Mouse (Mus musculus) granulocyte monocyte progenitor cell, adult 5-6 weeks (primary cell): ENCODE data around the gene Ano2. TPM values are rescaled to one million over a fixed set of nuclear protein-coding genes. Genes with fewer than 3 reads are reported as not detected.

ENCODE experiments used
- ATAC-seq: replicated peaks from 2 replicates; pipeline ENCODE4 v1.8.0; 2016; ENCODE audit warnings: mild to moderate bottlenecking, moderate TSS enrichment, inconsistent platforms; ENCODE audit not compliant: poor library complexity, severe bottlenecking
- total RNA-seq, 2 experiments: library from RNA; stranded (forward) in 1 of 2; stranded (reverse) in 1 of 2; fragments of 200-712, 200-1000 nt in 1 of 2; fragments of >200 nt in 1 of 2; fragmentation: Nextera tagmentation in 1 of 2; gene quantifications; 2 replicates each; pipeline ENCODE4 v1.2.3; 2014 to 2017

The Ano2 gene
- total RNA-seq (2014; fragmentation: Nextera tagmentation) (not detected in 2 replicates), total RNA-seq (2017) (not detected in 2 replicates)

DNA sequence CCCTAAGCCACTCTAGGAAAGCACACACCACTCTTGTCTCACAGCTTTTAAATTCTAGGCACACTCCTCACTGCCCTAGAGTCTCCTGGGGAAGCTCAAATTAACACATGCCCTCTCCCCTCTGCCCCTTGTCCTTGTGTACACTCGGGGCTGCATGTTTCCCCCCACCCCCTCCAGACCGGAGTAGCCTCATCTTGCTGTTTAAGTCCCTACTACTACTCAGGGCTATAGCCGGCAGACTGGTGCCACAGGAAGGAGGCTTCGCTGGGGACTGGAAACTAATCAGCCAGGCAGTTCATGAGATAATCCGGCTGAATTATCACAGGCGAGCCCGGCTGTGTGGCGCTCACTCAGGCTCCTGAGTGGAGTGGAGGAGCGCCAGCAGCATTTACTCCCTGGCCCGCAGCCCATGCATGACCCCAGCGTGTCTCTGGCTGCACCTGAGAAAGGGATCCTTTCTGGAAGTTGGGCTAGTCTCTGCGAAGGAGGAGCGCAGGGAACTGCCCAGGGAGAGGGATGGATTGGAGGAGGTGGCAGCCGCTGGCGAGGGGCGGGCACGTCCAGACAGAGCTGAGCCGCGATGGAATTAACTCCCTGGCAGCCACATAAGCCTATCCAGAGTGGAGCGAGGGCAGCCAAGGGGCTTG lies at the start of gene Ano2:
Ano2 (plus strand) TSS at position 363 of the 647 bp plus-strand sequence.
- no peak for ATAC-seq

DNA sequence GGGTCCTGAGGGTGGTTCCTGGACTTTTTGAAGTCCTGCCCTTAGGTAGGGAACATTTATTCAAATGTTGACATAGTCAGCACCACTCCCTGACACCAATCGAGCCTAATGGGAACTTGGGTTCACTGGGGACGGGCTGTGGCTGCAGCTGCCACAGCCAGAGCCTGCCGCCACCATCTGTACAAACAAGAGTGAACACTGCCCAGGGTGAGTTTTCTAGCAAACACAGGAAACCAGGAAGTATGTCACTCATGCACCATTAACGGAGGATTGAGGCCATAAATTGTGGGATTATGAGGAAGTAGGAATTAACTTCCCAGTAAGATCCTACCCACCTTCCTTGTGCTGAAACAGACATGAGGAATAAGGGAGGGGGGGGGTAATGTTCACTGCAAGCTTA lies 49.7 kb upstream of the Ano2 start:
- ATAC-seq = no peak

DNA sequence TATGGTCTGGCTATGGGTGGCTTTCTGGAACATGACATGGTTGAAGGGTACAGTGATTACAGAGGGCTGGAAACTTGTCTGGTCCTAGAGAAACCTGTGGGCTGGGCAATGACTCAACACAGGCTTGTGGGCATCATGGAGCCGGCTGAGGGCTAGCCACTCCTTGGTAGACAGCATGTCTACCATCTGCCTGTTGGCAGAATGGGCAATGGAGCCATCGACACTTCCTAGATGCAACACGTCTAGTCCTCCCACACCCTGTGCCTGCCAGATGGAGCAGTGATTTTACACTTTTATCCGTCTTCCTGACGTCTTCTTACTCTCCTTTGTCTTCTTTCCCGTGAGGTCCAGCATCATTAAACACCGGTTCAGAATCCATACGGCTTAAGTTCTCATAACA lies 49.1 kb upstream of the Ano2 start:
- ATAC-seq = no peak

- no peak for ATAC-seq
Observed at GRCm38 (mm10) chr6:125648964-125649363, 41.3 kb upstream of the Ano2 start.

DNA sequence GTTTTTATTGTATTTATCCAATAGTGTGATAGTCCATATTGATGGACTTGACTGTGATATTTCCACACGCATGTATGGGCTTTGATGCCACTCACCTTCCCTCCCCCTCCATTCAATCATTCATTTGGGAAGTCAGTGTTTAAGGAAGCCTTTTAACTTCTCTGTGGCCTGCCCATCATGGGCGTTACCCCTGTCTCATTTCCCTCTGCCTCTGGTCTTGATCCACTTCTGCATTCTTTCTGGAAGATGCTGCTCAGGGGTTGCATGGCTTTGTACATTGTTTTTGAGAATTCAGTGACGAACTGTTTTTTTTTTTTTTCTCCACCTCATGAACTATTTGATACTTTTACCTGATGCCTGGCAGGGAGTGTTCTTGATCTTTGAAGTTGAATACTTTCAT lies 38.9 kb upstream of the Ano2 start:
- ATAC-seq = peak; percentile 40; the same call in 1 of the 2 replicates

DNA sequence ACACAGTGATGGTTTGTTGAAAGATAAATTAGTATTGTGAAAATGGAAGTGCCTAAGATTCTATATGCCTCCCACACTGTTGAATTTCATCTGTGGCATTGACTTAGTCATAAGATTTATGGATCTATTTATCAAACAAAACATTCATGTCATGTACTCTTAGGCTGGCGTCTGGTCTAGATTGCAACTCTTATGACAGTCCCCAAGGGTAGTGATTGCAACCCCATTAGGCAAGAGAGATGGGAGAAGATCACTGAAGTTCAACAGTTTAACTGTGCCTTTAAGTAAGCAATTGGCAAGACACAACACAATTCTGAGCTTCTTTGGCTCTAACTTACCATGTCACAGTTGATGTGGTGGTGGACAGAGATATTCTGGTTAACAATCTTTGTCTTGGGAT lies 36.8 kb upstream of the Ano2 start:
- ATAC-seq = no peak

DNA sequence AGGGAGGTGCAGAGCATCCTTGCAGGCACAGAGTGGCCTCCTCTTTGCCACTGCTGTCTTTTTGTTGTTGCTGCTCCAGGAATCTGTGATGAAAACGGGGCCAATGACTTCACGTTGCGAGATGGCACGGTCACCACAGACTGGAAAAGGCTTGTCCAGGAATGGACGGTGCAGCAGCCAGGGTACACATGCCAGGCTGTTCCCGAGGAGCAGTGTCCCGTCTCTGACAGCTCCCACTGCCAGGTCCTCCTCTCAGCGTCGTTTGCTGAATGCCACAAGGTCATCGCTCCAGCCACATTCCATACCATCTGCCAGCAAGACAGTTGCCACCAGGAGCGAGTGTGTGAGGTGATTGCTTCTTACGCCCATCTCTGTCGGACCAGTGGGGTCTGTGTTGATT lies 33.3 kb upstream of the Ano2 start:
- no peak for ATAC-seq

DNA sequence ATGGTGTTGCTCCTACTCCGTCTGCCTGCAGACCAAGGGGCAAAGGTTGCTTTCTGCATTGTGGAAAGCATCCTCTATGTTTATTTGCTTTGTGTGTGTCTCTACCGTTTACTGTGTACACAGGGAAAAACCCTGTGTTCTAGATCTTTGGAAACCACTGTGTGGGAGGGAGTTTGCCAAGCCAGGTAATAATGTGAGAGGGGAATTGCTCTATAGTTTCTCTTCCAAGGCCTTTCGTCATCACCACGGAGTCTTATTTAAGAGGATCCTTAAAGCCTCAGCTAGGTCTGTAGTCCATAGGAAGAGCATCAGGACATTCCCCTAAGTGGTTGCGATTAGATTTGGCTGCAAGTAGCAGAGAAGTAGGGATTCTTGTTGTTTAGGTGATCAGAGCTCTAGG lies 32.3 kb upstream of the Ano2 start:
- ATAC-seq = no peak

- peak; percentile 87 for ATAC-seq
Observed at GRCm38 (mm10) chr6:125661106-125661877, 28.9 kb upstream of the Ano2 start.

- no peak for ATAC-seq
Observed at GRCm38 (mm10) chr6:125663906-125664305, 26.3 kb upstream of the Ano2 start.

DNA sequence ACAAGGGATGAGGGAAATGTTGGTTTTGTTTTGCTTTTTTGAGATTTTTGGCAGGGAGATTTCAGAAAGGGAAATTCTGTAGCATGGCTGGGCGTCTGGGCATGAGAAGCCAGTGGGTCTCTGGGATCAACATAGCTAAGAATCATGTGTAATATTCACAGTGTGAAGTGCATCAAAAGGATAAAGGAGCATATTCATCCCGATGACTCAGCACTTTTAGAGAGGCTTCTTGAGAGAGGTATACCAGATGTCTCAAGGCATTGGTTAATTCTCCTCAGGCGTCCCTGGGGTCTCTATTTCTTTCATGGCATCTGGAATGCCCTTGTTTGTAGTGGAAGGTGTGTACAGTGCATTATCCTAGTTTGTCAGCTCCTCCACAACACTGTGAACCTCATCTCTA lies 18.4 kb upstream of the Ano2 start:
- no peak for ATAC-seq

GRCm38 (mm10) chr6:125678492-125678891 lies 11.7 kb upstream of the Ano2 start:
- peak; percentile 52 for ATAC-seq

GRCm38 (mm10) chr6:125680613-125681012 lies 9.6 kb upstream of the Ano2 start:
- ATAC-seq = no peak

GRCm38 (mm10) chr6:125685420-125685819 lies 4.8 kb upstream of the Ano2 start:
- ATAC-seq = peak; percentile 85

GRCm38 (mm10) chr6:125687986-125688385 lies 2.2 kb upstream of the Ano2 start:
- ATAC-seq = no peak

DNA sequence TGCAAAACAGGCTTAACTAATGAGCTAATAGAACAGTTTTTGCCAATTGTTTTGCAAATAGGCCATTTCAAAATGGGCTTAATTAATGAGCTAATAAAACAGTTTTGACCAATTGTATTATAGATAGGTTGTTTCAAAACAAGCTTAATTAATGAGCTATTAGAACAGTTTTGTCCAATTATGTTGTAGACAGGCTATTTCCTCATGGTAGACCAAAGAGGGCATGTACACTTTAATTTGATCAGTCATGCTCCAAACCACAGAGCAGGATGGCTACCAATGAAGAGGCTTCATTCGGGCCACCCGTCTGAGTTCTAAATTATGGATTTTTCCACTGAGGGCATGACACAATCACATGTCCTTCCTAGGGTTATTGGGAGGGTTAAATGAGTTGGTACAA lies 10.9 kb downstream of the Ano2 start:
- ATAC-seq = no peak

GRCm38 (mm10) chr6:125711261-125711660 lies 21.0 kb downstream of the Ano2 start:
- ATAC-seq = no peak

DNA sequence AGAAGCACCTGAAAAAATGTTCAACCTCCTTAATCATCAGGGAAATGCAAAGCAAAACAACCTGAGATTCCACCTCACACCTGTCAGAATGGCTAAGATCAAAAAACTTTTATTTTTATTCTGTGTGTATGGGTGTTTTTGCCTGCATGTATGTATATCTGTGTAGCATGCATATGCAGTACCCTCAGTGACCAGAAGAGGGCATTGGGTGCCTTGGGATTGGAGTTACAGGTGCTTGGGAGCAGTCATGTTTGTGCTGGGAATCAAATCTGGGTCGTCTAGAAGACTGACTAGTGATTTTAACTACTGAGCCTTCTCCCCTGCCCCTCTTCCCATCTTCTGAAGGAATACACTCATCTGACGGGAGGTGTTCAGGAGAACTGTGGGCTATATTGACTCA lies 36.2 kb downstream of the Ano2 start:
- no peak for ATAC-seq

GRCm38 (mm10) chr6:125727484-125727911 lies 37.3 kb downstream of the Ano2 start:
- ATAC-seq = no peak

GRCm38 (mm10) chr6:125729471-125729870 lies 39.3 kb downstream of the Ano2 start:
- ATAC-seq = no peak

DNA sequence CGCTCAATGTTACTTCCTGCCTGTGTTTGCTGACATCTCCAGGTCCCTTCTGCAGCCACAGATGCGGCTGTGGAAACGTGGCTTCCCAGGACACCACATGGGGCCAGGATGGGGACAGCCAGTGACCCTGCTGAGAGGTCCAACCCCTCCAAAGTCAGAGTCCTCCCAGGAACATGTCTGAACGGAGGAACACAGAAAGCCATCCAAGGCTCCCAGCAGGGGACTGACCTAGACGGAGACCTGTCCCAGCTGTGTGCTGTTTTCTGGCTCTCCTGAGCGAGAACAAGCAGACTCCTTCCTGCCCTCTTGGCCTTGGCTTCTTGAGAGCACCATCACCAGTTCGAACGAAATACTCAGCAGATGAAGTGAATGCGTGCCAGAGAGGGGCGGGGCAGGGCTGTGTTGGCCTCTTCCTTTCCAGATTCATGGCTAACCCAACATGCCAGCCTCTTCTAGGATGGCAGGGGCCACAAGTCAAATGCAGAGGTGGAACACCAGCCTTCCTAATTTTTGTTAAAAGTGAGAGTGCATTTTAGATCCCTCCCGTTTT lies 39.8 kb downstream of the Ano2 start:
- no peak for ATAC-seq
